Mouse (Mus musculus) midbrain, embryonic 14.5 days (tissue): Measurements from ENCODE around the gene Ifi27l2b. TPM values are rescaled to one million over a fixed set of nuclear protein-coding genes. Genes with fewer than 3 reads are reported as not detected.
"Not testable (repeated sequence)": the region's sequence is repeated elsewhere in the genome, so short reads cannot be mapped to it uniquely, and the experiment has no call there.

ENCODE experiments used
- ATAC-seq: fragments of 200-750 bp; cut with Nextera tagmentation; 2 replicates; pipeline ENCODE4 v1.8.0; 2017; ENCODE audit warnings: moderate number of reproducible peaks, moderate library complexity; ENCODE audit not compliant: low FRiP score, low TSS enrichment
- DNase-seq: peaks from one replicate; pipeline ENCODE4 v3.0.0-alpha.2; 2015
- H3K27ac ChIP-seq: fragments of 300-500 bp; sonication (generic); replicated peaks from 2 replicates; pipeline ENCODE4 v1.5.1; 2014; ENCODE audit warnings: mild to moderate bottlenecking, low read depth, low read length, moderate library complexity
- H3K27me3 ChIP-seq: fragments of 300-500 bp; sonication (generic); 2 replicates; pipeline ENCODE4 v1.6.1; 2014; ENCODE audit warnings: low read length, control low read depth, mixed read lengths; ENCODE audit not compliant: control insufficient read depth, insufficient read depth
- H3K36me3 ChIP-seq: fragments of 300-500 bp; sonication (generic); 2 replicates; pipeline ENCODE4 v1.6.1; 2014; ENCODE audit warnings: low read length, control low read depth; ENCODE audit not compliant: control insufficient read depth, insufficient read depth
- H3K4me1 ChIP-seq: fragments of 300-500 bp; sonication (generic); 2 replicates; pipeline ENCODE4 v1.6.1; 2014; ENCODE audit warnings: mild to moderate bottlenecking, antibody characterized with exemption, low read length, control low read depth; ENCODE audit not compliant: control insufficient read depth, insufficient read depth
- H3K4me2 ChIP-seq: fragments of 300-500 bp; sonication (generic); 2 replicates; pipeline ENCODE4 v1.6.1; 2014; ENCODE audit warnings: mild to moderate bottlenecking, low read length, moderate library complexity
- H3K4me3 ChIP-seq: fragments of 300-500 bp; sonication (generic); replicated peaks from 2 replicates; pipeline ENCODE4 v1.5.1; 2014; ENCODE audit warnings: low read depth, low read length
- H3K9ac ChIP-seq: fragments of 300-500 bp; sonication (generic); replicated peaks from 2 replicates; pipeline ENCODE4 v1.6.1; 2014; ENCODE audit warnings: mild to moderate bottlenecking, low read length, moderate library complexity
- H3K9me3 ChIP-seq: fragments of 300-500 bp; sonication (generic); 2 replicates; pipeline ENCODE4 v1.6.1; 2016; ENCODE audit warnings: low read length, control low read depth, mixed read lengths; ENCODE audit not compliant: control insufficient read depth
- WGBS: fragments of 180-500 bp; shearing (Covaris S2); extraction: QIAGEN DNeasy Blood & Tissue Kit; methylation state at CpG from one replicate; pipeline ENCODE4 v1.1.7; 2014; 5-methylcytosine and 5-hydroxymethylcytosine counted together
- polyA plus RNA-seq: library from polyadenylated mRNA; unstranded; fragments of >200 nt; fragmentation: Nextera tagmentation; extraction: Ambion mirVana; gene quantifications from 2 replicates; pipeline ENCODE4 v1.2.1, GENCODE M21; 2014

Gene Ifi27l2b
- polyA plus RNA-seq, 1 experiment from 2014 or later, result not detected

- no peaks in the 10 kb centered on the region for H3K9me3 ChIP-seq
- H3K27me3 ChIP-seq, result no peaks in the 10 kb centered on the region
- no peak overlapping the region for H3K9ac ChIP-seq
- ATAC-seq (no peak), DNase-seq (no peak)
- H3K27ac ChIP-seq, result no peak overlapping the region
- no peak overlapping the region for H3K4me3 ChIP-seq
- no peaks in the 10 kb centered on the region for H3K4me1 ChIP-seq
- 77% methylated on average over 4 of the region's 4 CpGs for WGBS
- no peak overlapping the region for H3K4me2 ChIP-seq
- no peaks in the 10 kb centered on the region for H3K36me3 ChIP-seq
These were observed 30.3 kb upstream of the Ifi27l2b start for GRCm38 (mm10) chr12:103487276-103487675.

- Histone ChIP-seq H3K4me1 (no peaks in the 10 kb centered on the region), H3K9me3 (no peaks in the 10 kb centered on the region), H3K27me3 (no peaks in the 10 kb centered on the region), H3K9ac (no peak overlapping the region), H3K4me2 (no peak overlapping the region), H3K4me3 (no peak overlapping the region), H3K36me3 (no peaks in the 10 kb centered on the region), H3K27ac (no peak overlapping the region)
- WGBS, result 84% methylated on average over 1 of the region's 1 CpGs
- ATAC-seq (no peak), DNase-seq (no peak)
These were observed 29.7 kb upstream of the Ifi27l2b start for GRCm38 (mm10) chr12:103486726-103487125.

GRCm38 (mm10) chr12:103484200-103484972 lies 27.4 kb upstream of the Ifi27l2b start:
- H3K27ac ChIP-seq, H3K4me1 ChIP-seq, H3K27me3 ChIP-seq, ATAC-seq, DNase-seq, H3K9ac ChIP-seq, H3K4me3 ChIP-seq, H3K9me3 ChIP-seq, H3K4me2 ChIP-seq, H3K36me3 ChIP-seq: not testable (repeated sequence)
- 66% methylated on average over 9 of the region's 9 CpGs for WGBS

- Histone ChIP-seq H3K27ac (no peak overlapping the region), H3K4me1 (no peaks in the 10 kb centered on the region), H3K27me3 (no peaks in the 10 kb centered on the region), H3K9me3 (no peaks in the 10 kb centered on the region), H3K4me3 (no peak overlapping the region), H3K36me3 (no peaks in the 10 kb centered on the region), H3K4me2 (no peak overlapping the region), H3K9ac (no peak overlapping the region)
- no peak for DNase-seq
- no peak for ATAC-seq
- WGBS, result 80% methylated on average over 2 of the region's 2 CpGs
These were observed 25.8 kb upstream of the Ifi27l2b start for GRCm38 (mm10) chr12:103482781-103483180.

- H3K4me1 ChIP-seq, result no peaks in the 10 kb centered on the region
- H3K4me2 ChIP-seq, result no peak overlapping the region
- H3K9ac ChIP-seq, result no peak overlapping the region
- H3K9me3 ChIP-seq, result no peaks in the 10 kb centered on the region
- no peak for DNase-seq
- no peak overlapping the region for H3K27ac ChIP-seq
- no peaks in the 10 kb centered on the region for H3K27me3 ChIP-seq
- WGBS, result 82% methylated on average over 5 of the region's 5 CpGs
- no peaks in the 10 kb centered on the region for H3K36me3 ChIP-seq
- no peak for ATAC-seq
- H3K4me3 ChIP-seq, result no peak overlapping the region
These were observed 24.6 kb upstream of the Ifi27l2b start for GRCm38 (mm10) chr12:103481671-103482070.

GRCm38 (mm10) chr12:103477461-103478015 lies 20.5 kb upstream of the Ifi27l2b start:
- no peak overlapping the region for H3K9ac ChIP-seq
- WGBS, result 82% methylated on average over 7 of the region's 7 CpGs

GRCm38 (mm10) chr12:103476779-103477389 lies 19.9 kb upstream of the Ifi27l2b start:
- no peak overlapping the region for H3K27ac ChIP-seq
- ATAC-seq (no peak), DNase-seq (no peak)
- 82% methylated on average over 1 of the region's 1 CpGs for WGBS
- no peaks in the 10 kb centered on the region for H3K9me3 ChIP-seq
- H3K4me3 ChIP-seq, result no peak overlapping the region
- H3K9ac ChIP-seq, result no peak overlapping the region
- H3K27me3 ChIP-seq, result no peaks in the 10 kb centered on the region
- H3K4me2 ChIP-seq, result no peak overlapping the region
- no peaks in the 10 kb centered on the region for H3K36me3 ChIP-seq
- H3K4me1 ChIP-seq, result no peaks in the 10 kb centered on the region

More at GRCm38 (mm10) chr12:103477461-103478015, 20.5 kb upstream of the Ifi27l2b start:
- ATAC-seq (no peak), DNase-seq (no peak)
- H3K36me3 ChIP-seq, result no peaks in the 10 kb centered on the region
- no peak overlapping the region for H3K4me2 ChIP-seq
- H3K27ac ChIP-seq, result no peak overlapping the region
- H3K9me3 ChIP-seq, result no peaks in the 10 kb centered on the region
- no peaks in the 10 kb centered on the region for H3K27me3 ChIP-seq
- no peaks in the 10 kb centered on the region for H3K4me1 ChIP-seq
- H3K4me3 ChIP-seq, result no peak overlapping the region

GRCm38 (mm10) chr12:103474481-103474880 lies 17.5 kb upstream of the Ifi27l2b start:
- Histone ChIP-seq H3K4me1 (no peaks in the 10 kb centered on the region), H3K9ac (no peak overlapping the region), H3K27me3 (no peaks in the 10 kb centered on the region), H3K4me3 (no peak overlapping the region), H3K9me3 (no peaks in the 10 kb centered on the region), H3K27ac (no peak overlapping the region), H3K36me3 (no peaks in the 10 kb centered on the region), H3K4me2 (no peak overlapping the region)
- 57% methylated on average over 2 of the region's 2 CpGs for WGBS
- DNase-seq, result no peak
- no peak for ATAC-seq

GRCm38 (mm10) chr12:103456727-103457126 lies 296 bp downstream of the Ifi27l2b start:
- H3K4me1 ChIP-seq, ATAC-seq, DNase-seq, H3K4me2 ChIP-seq, H3K36me3 ChIP-seq, H3K27me3 ChIP-seq, H3K27ac ChIP-seq, H3K4me3 ChIP-seq, H3K9me3 ChIP-seq, H3K9ac ChIP-seq: not testable (repeated sequence)
- no CpG with 5 or more reads among the region's 1 CpGs for WGBS
